Mouse (Mus musculus) testis, postnatal 10 days (tissue): Measurements from ENCODE around the gene Gli3.
A peak's percentile ranks its signal among the peaks of the same experiment; 100 is the strongest.

Source experiments
- DNase-seq: peaks from one replicate; pipeline ENCODE4 v3.0.0; 2021; ENCODE audit warnings: low spot score

The Gli3 gene

GRCm38 (mm10) chr13:15662375-15662774, 199.3 kb downstream of the Gli3 start:
- DNase-seq = no peak

- DNase-seq = no peak
Observed at GRCm38 (mm10) chr13:15664580-15665201, 201.7 kb downstream of the Gli3 start.

- DNase-seq = no peak
Observed at GRCm38 (mm10) chr13:15665514-15665913, 202.5 kb downstream of the Gli3 start.

GRCm38 (mm10) chr13:15670144-15670961, 207.3 kb downstream of the Gli3 start:
- DNase-seq = no peak

GRCm38 (mm10) chr13:15670962-15671313, 207.9 kb downstream of the Gli3 start:
- DNase-seq = no peak

- DNase-seq = no peak
Observed at GRCm38 (mm10) chr13:15675480-15675879, 212.4 kb downstream of the Gli3 start.

- DNase-seq = no peak
Observed at GRCm38 (mm10) chr13:15677106-15677760, 214.2 kb downstream of the Gli3 start.

- no peak for DNase-seq
Observed at GRCm38 (mm10) chr13:15681530-15681929, 218.5 kb downstream of the Gli3 start.

- no peak for DNase-seq
Observed at GRCm38 (mm10) chr13:15683006-15683405, 220.0 kb downstream of the Gli3 start.

GRCm38 (mm10) chr13:15688074-15688825, 225.2 kb downstream of the Gli3 start:
- DNase-seq = no peak

- DNase-seq = no peak
Observed at GRCm38 (mm10) chr13:15688826-15689501, 225.9 kb downstream of the Gli3 start.

GRCm38 (mm10) chr13:15691751-15692464, 228.9 kb downstream of the Gli3 start:
- DNase-seq = no peak

GRCm38 (mm10) chr13:15692465-15692809, 229.4 kb downstream of the Gli3 start:
- DNase-seq = no peak

- DNase-seq = no peak
Observed at GRCm38 (mm10) chr13:15698284-15698683, 235.2 kb downstream of the Gli3 start.

- no peak for DNase-seq
Observed at GRCm38 (mm10) chr13:15699116-15699515, 236.1 kb downstream of the Gli3 start.

- no peak for DNase-seq
Observed at GRCm38 (mm10) chr13:15704669-15705068, 241.6 kb downstream of the Gli3 start.

- no peak for DNase-seq
Observed at GRCm38 (mm10) chr13:15707481-15707881, 244.4 kb downstream of the Gli3 start.

GRCm38 (mm10) chr13:15713486-15713885, 250.5 kb downstream of the Gli3 start:
- no peak for DNase-seq

GRCm38 (mm10) chr13:15714331-15714725, 251.3 kb downstream of the Gli3 start:
- DNase-seq = no peak

GRCm38 (mm10) chr13:15714726-15715437, 251.8 kb downstream of the Gli3 start:
- DNase-seq = peak; percentile 62

GRCm38 (mm10) chr13:15721446-15721845, 258.4 kb downstream of the Gli3 start:
- DNase-seq = no peak
